Mouse (Mus musculus) B cell, adult 2 months (primary cell): ENCODE measurements at regions not wholly inside any gene's neighbourhood (a gene's known extent, or its start where the extent isn't known, plus 50 kb on each side); places are given as distances from the start of the nearest gene placed in this dataset.

Experiments
- DNase-seq, 2 experiments: peaks; one replicate each; pipeline ENCODE4 v3.0.0; 2022

- no peak for DNase-seq
Measured at GRCm38 (mm10) chr9:92865822-92866221, 323.8 kb downstream of the Plod2 start.

- peak in 1 of 2 experiments; percentile 3 for DNase-seq
Measured at GRCm38 (mm10) chr9:92878589-92878988, 336.6 kb downstream of the Plod2 start.

GRCm38 (mm10) chr9:92879812-92880211 is 337.8 kb downstream of the Plod2 start:
- no peak for DNase-seq

- no peak for DNase-seq
Measured at GRCm38 (mm10) chr9:92882251-92882832, 340.3 kb downstream of the Plod2 start.

- DNase-seq: no peak
Measured at GRCm38 (mm10) chr9:92890063-92890462, 348.0 kb downstream of the Plod2 start.

GRCm38 (mm10) chr9:92899733-92900132 is 357.7 kb downstream of the Plod2 start:
- DNase-seq: no peak

- DNase-seq: no peak
Measured at GRCm38 (mm10) chr9:92907102-92907501, 365.1 kb downstream of the Plod2 start.

- DNase-seq: no peak
Measured at GRCm38 (mm10) chr9:92919396-92919795, 377.4 kb downstream of the Plod2 start.

- DNase-seq: no peak
Measured at GRCm38 (mm10) chr9:92930231-92930966, 388.4 kb downstream of the Plod2 start.

- no peak for DNase-seq
Measured at GRCm38 (mm10) chr9:92937802-92938201, 395.8 kb downstream of the Plod2 start.

- DNase-seq: no peak
Measured at GRCm38 (mm10) chr9:92950092-92950491, 408.1 kb downstream of the Plod2 start.

GRCm38 (mm10) chr9:92963275-92963674 is 421.3 kb downstream of the Plod2 start:
- no peak for DNase-seq

GRCm38 (mm10) chr9:92991759-92992158 is 449.7 kb downstream of the Plod2 start:
- no peak for DNase-seq

GRCm38 (mm10) chr9:92996156-92996555 is 454.1 kb downstream of the Plod2 start:
- DNase-seq: no peak

- DNase-seq: no peak
Measured at GRCm38 (mm10) chr9:93005182-93005953, 463.3 kb downstream of the Plod2 start.

GRCm38 (mm10) chr9:93008511-93009302 is 466.7 kb downstream of the Plod2 start:
- DNase-seq: no peak

- no peak for DNase-seq
Measured at GRCm38 (mm10) chr9:93044298-93044912, 502.4 kb downstream of the Plod2 start.

GRCm38 (mm10) chr9:93072140-93072539 is 530.1 kb downstream of the Plod2 start:
- DNase-seq: no peak

GRCm38 (mm10) chr9:93083114-93083513 is 541.1 kb downstream of the Plod2 start:
- no peak for DNase-seq

GRCm38 (mm10) chr9:93098008-93098581 is 556.1 kb downstream of the Plod2 start:
- DNase-seq: no peak

- DNase-seq: no peak
Measured at GRCm38 (mm10) chr9:93130561-93130960, 588.5 kb downstream of the Plod2 start.

- DNase-seq: no peak
Measured at GRCm38 (mm10) chr9:93131620-93132200, 589.7 kb downstream of the Plod2 start.
